Mouse (Mus musculus): ENCODE data around the gene Cby3. TPM values are rescaled to one million over a fixed set of nuclear protein-coding genes. Genes with fewer than 3 reads are reported as not detected.

Cby3 gene
- polyA plus RNA-seq, 1 experiment from 2014 or later: 0.28 TPM

DNA sequence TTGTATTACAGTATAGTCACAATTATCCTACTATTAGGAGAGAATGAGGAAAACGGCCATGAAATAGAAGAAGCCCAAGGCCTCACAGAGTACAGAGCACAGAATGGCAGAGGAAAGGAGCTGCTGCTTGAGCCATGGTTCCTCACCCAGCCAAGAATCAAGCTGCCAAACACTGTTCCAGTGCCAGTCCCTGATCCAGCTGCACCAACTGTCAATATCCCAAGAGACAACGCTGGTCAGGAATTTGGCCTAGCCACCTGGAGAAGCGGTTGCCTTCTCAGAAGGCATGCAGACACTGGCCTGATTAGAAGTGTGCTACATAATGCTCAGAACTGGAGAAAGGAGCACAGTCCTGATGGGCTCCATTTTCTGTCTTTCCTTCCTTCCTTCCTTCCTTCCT, 21.1 kb upstream of the Cby3 start:
- H3K4me1 ChIP-seq (replicated peaks; ENCODE audit: control insufficient read depth, insufficient read depth): no peaks in the 10 kb centered on the region

DNA sequence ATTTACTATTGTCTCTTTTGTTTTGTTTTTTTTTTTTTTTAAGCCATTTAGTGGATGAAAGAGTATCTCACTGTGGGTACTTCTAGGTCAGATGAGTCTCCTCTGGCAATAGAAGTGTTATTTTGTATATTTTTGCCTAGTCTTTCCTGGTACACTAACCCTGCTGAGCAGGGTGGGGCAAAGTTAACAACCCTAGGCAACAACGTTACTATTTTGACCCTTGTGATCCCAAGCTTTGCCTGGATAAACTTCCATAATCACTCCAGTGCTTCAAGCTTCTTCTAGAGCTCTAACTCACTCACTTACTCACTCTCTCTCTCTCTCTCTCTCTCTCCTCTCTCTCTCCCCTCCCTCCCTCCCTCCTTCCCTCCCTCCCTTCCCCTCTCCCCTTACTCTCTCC, 18.1 kb upstream of the Cby3 start:
- peak; percentile 54 for ATAC-seq (ENCODE audit: low FRiP score, low TSS enrichment)
- H3K4me3 ChIP-seq (ENCODE audit: low read depth, low read length): no peak overlapping the region
- H3K9ac ChIP-seq (ENCODE audit: low read length): no peak overlapping the region
- H3K4me1 ChIP-seq (replicated peaks; ENCODE audit: control insufficient read depth, insufficient read depth): no peaks in the 10 kb centered on the region
- no peak overlapping the region for H3K4me2 ChIP-seq (replicated peaks; ENCODE audit: low read depth)
- no peaks in the 10 kb centered on the region for H3K36me3 ChIP-seq (ENCODE audit: control insufficient read depth, insufficient read depth, low read length)
- TF ChIP-seq CTCF (IDR thresholded peaks at IDR 0.05; ENCODE audit: low read depth) (no peak), EP300 (optimal IDR thresholded peaks at IDR 0.05) (no peak)
- H3K27ac ChIP-seq (replicated peaks): no peak overlapping the region
- DNase-seq (ENCODE audit: low spot score): no peak
- no peaks in the 10 kb centered on the region for H3K9me3 ChIP-seq (ENCODE audit: control insufficient read depth, low read length)
- 4% methylated on average over 1 of the region's 1 CpGs for WGBS
- H3K27me3 ChIP-seq (ENCODE audit: control insufficient read depth, insufficient read depth, low read length): no peaks in the 10 kb centered on the region

More for the DNA sequence above, 21.1 kb upstream of the Cby3 start:
- H3K36me3 ChIP-seq (ENCODE audit: control insufficient read depth, insufficient read depth, low read length): no peaks in the 10 kb centered on the region
- no peak overlapping the region for H3K4me3 ChIP-seq (ENCODE audit: low read depth, low read length)
- ATAC-seq (ENCODE audit: low FRiP score, low TSS enrichment): no peak
- WGBS: 81% methylated on average over 3 of the region's 3 CpGs
- H3K4me2 ChIP-seq (replicated peaks; ENCODE audit: low read depth): no peak overlapping the region
- H3K27me3 ChIP-seq (ENCODE audit: control insufficient read depth, insufficient read depth, low read length): no peaks in the 10 kb centered on the region
- no peaks in the 10 kb centered on the region for H3K9me3 ChIP-seq (ENCODE audit: control insufficient read depth, low read length)
- H3K9ac ChIP-seq (ENCODE audit: low read length): no peak overlapping the region
- H3K27ac ChIP-seq (replicated peaks): no peak overlapping the region
- no peak for DNase-seq (ENCODE audit: low spot score)
- no peak for TF ChIP-seq CTCF (IDR thresholded peaks at IDR 0.05; ENCODE audit: low read depth)
- no peak for TF ChIP-seq EP300 (optimal IDR thresholded peaks at IDR 0.05)

DNA sequence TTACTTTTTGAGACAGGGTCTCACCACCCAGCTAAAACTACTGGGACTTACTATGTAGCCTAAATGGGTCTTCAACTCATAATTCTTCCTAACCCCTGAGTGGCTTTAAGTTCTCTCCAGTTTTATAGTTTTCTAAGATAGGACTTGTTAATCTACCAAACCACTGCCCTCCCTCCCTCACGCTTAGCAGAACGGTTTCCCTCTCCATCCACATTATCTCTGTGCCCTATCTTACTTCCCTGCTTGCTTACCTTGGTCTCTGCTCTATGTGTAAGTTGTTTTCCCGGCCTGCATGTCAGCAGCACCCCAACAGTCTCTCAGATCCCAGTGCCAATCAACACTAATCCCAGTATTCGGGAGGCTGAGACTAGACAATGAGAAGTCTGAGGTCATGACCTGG, 17.4 kb upstream of the Cby3 start:
- no peak overlapping the region for H3K4me2 ChIP-seq (replicated peaks; ENCODE audit: low read depth)
- H3K4me3 ChIP-seq (ENCODE audit: low read depth, low read length): no peak overlapping the region
- DNase-seq (ENCODE audit: low spot score): no peak
- no peaks in the 10 kb centered on the region for H3K36me3 ChIP-seq (ENCODE audit: control insufficient read depth, insufficient read depth, low read length)
- WGBS: 67% methylated on average over 4 of the region's 4 CpGs
- no peaks in the 10 kb centered on the region for H3K27me3 ChIP-seq (ENCODE audit: control insufficient read depth, insufficient read depth, low read length)
- H3K9me3 ChIP-seq (ENCODE audit: control insufficient read depth, low read length): no peaks in the 10 kb centered on the region
- H3K4me1 ChIP-seq (replicated peaks; ENCODE audit: control insufficient read depth, insufficient read depth): no peaks in the 10 kb centered on the region
- no peak for TF ChIP-seq EP300 (optimal IDR thresholded peaks at IDR 0.05)
- TF ChIP-seq CTCF (IDR thresholded peaks at IDR 0.05; ENCODE audit: low read depth): no peak
- no peak for ATAC-seq (ENCODE audit: low FRiP score, low TSS enrichment)
- no peak overlapping the region for H3K9ac ChIP-seq (ENCODE audit: low read length)
- no peak overlapping the region for H3K27ac ChIP-seq (replicated peaks)

DNA sequence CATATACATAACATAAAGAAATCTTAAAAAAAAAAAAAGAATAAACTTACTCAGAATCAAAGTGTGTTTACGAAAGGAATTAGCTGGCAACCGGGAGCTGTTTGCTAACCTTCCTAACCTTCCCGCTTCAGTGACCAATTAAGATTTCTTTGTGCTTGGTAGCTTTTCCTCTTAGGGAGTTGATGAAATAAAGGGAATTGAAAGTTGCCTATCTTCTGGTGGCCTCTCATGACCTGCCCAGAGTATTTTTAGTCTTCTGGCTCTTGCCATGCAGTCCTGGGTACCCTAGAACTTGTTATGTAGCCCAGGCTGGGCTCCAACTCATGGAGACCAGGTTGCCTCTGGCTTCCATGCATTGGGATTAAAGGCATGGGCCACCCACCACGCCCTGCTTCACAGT, 8.8 kb upstream of the Cby3 start:
- 54% methylated on average over 4 of the region's 4 CpGs for WGBS

DNA sequence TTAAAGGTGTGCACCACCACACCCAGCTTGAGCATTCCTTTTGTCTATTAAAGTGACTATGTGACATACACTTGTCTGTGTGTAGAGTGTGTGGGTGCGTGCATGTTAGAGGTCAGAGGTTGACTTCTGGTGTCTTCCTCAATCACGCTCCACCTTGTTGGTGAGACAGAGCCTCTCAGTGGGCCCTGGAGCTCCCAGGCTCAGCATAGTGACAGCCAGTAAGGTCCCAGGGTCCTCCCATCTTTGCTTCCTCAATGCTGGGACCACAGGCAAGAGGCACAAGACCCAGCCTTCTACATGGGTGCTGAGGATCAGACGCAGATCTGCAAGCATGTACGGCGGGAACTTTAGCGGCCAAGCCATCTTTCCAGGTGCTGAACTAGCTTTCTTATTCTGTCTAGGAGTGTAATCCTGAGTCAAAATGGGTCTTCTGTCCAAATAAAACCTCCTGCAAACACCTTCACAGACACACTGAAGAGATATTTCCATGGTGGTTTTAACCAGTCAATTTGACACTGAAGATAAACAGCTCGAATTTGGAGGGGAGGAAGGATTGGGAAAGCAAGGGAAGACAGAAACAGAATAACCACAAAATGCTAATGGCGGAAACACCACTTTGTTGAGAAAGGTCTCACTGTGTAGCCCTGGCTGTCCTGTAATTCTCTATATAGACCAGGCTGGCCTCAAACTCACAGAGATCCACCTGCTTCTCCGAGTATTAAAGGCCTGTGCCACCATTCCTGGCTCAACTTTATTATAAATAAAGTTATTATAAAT, 7.8 kb upstream of the Cby3 start:
- H3K4me3 ChIP-seq (ENCODE audit: low read depth, low read length): no peak overlapping the region
- no peak for DNase-seq (ENCODE audit: low spot score)
- WGBS: 85% methylated on average over 9 of the region's 9 CpGs

More for the DNA sequence above, 8.8 kb upstream of the Cby3 start:
- DNase-seq (ENCODE audit: low spot score) (no peak), ATAC-seq (ENCODE audit: low FRiP score, low TSS enrichment) (no peak)
- H3K9ac ChIP-seq (ENCODE audit: low read length): no peak overlapping the region
- H3K4me2 ChIP-seq (replicated peaks; ENCODE audit: low read depth): no peak overlapping the region
- no peaks in the 10 kb centered on the region for H3K27me3 ChIP-seq (ENCODE audit: control insufficient read depth, insufficient read depth, low read length)
- H3K36me3 ChIP-seq (ENCODE audit: control insufficient read depth, insufficient read depth, low read length): no peaks in the 10 kb centered on the region
- TF ChIP-seq CTCF (IDR thresholded peaks at IDR 0.05; ENCODE audit: low read depth): no peak
- TF ChIP-seq EP300 (optimal IDR thresholded peaks at IDR 0.05): no peak
- no peaks in the 10 kb centered on the region for H3K9me3 ChIP-seq (ENCODE audit: control insufficient read depth, low read length)
- no peaks in the 10 kb centered on the region for H3K4me1 ChIP-seq (replicated peaks; ENCODE audit: control insufficient read depth, insufficient read depth)
- H3K27ac ChIP-seq (replicated peaks): no peak overlapping the region
- no peak overlapping the region for H3K4me3 ChIP-seq (ENCODE audit: low read depth, low read length)

DNA sequence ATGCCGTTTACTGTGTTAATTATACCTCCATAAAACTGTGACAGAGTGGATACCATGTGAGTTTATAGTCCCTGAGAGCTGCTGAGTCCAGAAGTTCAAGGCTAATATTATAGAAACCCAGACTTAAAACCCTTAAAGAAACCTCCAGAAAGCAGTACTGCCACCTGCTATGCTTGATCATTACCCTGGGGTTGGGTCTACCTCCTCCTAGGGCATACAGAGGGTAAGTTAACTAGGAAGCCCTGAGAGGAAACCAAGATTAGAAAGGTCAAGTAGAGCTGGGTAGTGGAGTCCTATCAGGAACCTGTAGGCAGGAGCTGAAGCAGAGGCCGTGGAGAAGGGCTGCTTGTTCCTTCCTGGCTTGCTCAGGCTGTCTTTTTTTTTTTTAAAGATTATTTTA, 2.1 kb upstream of the Cby3 start:
- ATAC-seq (ENCODE audit: low FRiP score, low TSS enrichment) (no peak), DNase-seq (ENCODE audit: low spot score) (no peak)
- no peak overlapping the region for H3K4me3 ChIP-seq (ENCODE audit: low read depth, low read length)
- no peaks in the 10 kb centered on the region for H3K4me1 ChIP-seq (replicated peaks; ENCODE audit: control insufficient read depth, insufficient read depth)
- WGBS: 78% methylated on average over 2 of the region's 2 CpGs
- no peaks in the 10 kb centered on the region for H3K9me3 ChIP-seq (ENCODE audit: control insufficient read depth, low read length)
- no peak overlapping the region for H3K9ac ChIP-seq (ENCODE audit: low read length)
- no peak overlapping the region for H3K27ac ChIP-seq (replicated peaks)
- no peaks in the 10 kb centered on the region for H3K36me3 ChIP-seq (ENCODE audit: control insufficient read depth, insufficient read depth, low read length)
- H3K4me2 ChIP-seq (replicated peaks; ENCODE audit: low read depth): no peak overlapping the region
- TF ChIP-seq CTCF (IDR thresholded peaks at IDR 0.05; ENCODE audit: low read depth) (no peak), EP300 (optimal IDR thresholded peaks at IDR 0.05) (no peak)
- no peaks in the 10 kb centered on the region for H3K27me3 ChIP-seq (ENCODE audit: control insufficient read depth, insufficient read depth, low read length)

More for the DNA sequence above, 7.8 kb upstream of the Cby3 start:
- no peaks in the 10 kb centered on the region for H3K36me3 ChIP-seq (ENCODE audit: control insufficient read depth, insufficient read depth, low read length)
- H3K4me2 ChIP-seq (replicated peaks; ENCODE audit: low read depth): no peak overlapping the region
- H3K27ac ChIP-seq (replicated peaks): no peak overlapping the region
- TF ChIP-seq CTCF (IDR thresholded peaks at IDR 0.05; ENCODE audit: low read depth) (no peak), EP300 (optimal IDR thresholded peaks at IDR 0.05) (no peak)
- no peak for ATAC-seq (ENCODE audit: low FRiP score, low TSS enrichment)
- no peak overlapping the region for H3K9ac ChIP-seq (ENCODE audit: low read length)
- no peaks in the 10 kb centered on the region for H3K9me3 ChIP-seq (ENCODE audit: control insufficient read depth, low read length)
- no peaks in the 10 kb centered on the region for H3K27me3 ChIP-seq (ENCODE audit: control insufficient read depth, insufficient read depth, low read length)
- H3K4me1 ChIP-seq (replicated peaks; ENCODE audit: control insufficient read depth, insufficient read depth): no peaks in the 10 kb centered on the region

Data from stomach, postnatal 0 days (tissue).